Mouse (Mus musculus) hematopoietic stem cell, adult 5-6 weeks (primary cell): ENCODE data around the gene Arid3a. TPM values are rescaled to one million over a fixed set of nuclear protein-coding genes. Genes with fewer than 3 reads are reported as not detected.
A peak's percentile ranks its signal among the peaks of the same experiment; 100 is the strongest.

Source experiments
- ATAC-seq, 2 experiments: fragments of 125-278 bp in 1 of 2; replicated peaks in 1 of 2; 2 replicates each; pipeline ENCODE4 v1.8.0; 2016 to 2017; ENCODE audit warnings: inconsistent platforms in 2 of 2, mild to moderate bottlenecking in 2 of 2, moderate number of reproducible peaks in 2 of 2, low read depth in 1 of 2, moderate TSS enrichment in 1 of 2; ENCODE audit not compliant: low FRiP score in 2 of 2, poor library complexity in 2 of 2, severe bottlenecking in 2 of 2, insufficient read depth in 1 of 2, low TSS enrichment in 1 of 2
- total RNA-seq: library from RNA; stranded (forward); fragments of 172-1452, 232-1000 nt; gene quantifications from 2 replicates; pipeline ENCODE4 v1.2.3, GENCODE M21; 2017

The Arid3a gene
- total RNA-seq, 1 experiment from 2014 or later = 7.6 TPM

DNA sequence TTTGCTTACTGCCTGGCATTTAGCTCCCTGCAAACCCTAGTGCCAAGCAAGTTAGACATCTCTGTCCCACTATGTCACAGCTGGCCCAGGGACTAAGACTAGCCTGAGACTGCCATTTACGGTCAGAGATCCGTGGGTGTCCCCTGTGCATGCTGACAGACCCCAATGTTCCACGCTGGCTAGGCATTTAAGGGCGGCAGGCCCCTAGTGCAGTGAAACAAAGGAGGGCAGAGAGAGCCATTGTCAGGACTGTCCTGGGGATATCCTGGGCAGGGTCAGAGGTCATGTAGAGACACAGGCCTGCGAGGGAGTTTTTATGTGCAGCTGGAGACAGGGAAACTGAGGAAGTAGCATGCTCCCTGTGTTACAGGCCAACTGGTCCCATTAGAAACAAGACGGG, 7.0 kb downstream of the Arid3a start:
- ATAC-seq = no peak

DNA sequence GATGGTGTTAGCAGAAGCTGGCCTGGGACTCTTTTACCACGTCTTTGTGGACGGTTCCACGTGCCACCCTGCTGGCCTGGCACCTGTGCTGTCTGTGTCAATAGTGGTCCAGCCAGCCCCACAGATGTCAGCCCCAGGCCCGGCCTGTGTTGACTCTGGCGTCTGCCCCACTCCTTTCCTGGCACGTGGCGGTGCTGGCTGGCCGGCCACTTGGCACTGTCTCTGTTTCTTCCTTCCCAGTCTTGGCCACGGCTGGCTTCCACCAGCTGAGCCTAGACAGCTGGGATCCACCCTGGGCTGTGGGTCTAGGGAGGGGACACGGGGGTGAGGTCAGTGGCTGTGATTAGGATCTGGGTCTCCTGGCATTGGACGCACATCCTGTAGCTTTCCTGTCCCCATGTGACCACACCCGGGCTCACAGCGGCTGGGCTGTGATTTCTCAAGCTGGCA, 7.5 kb downstream of the Arid3a start:
- no peak for ATAC-seq

DNA sequence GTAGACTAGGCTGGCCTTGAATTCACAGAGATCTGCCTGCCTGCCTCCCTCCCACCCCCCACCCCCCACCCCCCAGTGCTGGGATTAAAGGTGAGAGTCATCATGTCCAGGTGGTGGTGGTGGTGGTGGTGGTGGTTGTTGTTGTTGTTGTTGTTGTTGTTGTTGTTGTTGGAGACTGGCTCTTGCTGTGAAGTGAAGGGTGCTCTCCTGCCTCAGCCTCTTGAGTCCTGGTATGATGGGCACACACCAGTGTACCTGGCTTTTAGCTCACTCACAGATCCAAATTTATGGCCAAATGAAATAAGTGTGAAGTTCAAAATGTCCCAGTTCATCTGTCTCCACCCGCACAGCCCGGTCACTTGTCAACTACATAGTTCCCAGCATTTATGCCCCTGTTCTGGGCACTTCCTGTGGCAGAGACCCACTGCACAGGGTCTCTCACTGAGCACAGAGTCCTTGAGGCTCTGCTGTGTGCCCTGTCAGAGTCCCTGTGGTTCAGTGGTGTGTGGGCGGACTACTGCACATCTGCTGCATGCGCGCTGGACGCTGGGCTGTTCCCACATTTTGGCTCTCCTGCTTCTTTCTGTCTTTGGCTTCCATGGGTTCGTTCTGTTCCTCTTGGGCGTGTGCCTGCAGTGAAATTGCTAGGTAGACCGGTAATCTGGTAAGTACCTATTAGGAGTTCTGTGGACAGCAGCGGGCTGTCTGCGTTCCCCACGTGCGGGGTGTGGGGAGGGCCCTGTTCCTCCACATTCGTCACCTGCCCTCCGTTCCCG, 8.1 kb downstream of the Arid3a start:
- ATAC-seq = no peak

- ATAC-seq = no peak
Observed at GRCm38 (mm10) chr10:79936284-79936910, 9.6 kb downstream of the Arid3a start.

DNA sequence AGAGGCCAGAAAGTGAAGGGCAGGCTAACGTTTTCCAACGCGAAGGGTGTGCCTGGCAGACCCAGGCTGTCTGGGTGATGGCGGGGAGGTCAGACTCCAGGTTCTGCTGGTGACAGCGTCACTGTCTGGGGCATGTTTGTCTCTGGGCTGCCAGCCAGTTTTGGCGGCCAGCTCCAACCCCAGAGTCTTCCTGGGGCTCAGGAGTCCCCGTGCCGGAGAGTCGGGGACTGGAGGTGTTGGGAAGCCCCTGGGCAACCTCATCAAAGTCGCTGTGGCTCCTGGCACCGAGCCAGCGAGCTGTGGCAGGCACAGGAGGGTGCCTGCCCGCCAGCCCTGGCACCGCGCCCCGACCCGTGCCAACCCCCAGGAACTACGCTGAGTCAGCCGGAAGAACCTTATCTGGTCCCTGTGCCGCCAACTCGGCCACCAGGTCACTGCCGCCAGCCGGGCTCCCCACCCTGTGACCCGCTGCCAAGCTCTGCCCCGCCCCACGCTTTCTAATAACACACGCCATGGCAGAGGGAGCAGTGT, 10.1 kb downstream of the Arid3a start:
- ATAC-seq = peak; percentile 54 to 65

GRCm38 (mm10) chr10:79937775-79938526, 11.1 kb downstream of the Arid3a start:
- no peak for ATAC-seq

- ATAC-seq = peak; percentile 65 to 69
Observed at GRCm38 (mm10) chr10:79940749-79941148, 13.9 kb downstream of the Arid3a start.

- ATAC-seq = no peak
Observed at GRCm38 (mm10) chr10:79942988-79943387, 16.1 kb downstream of the Arid3a start.

DNA sequence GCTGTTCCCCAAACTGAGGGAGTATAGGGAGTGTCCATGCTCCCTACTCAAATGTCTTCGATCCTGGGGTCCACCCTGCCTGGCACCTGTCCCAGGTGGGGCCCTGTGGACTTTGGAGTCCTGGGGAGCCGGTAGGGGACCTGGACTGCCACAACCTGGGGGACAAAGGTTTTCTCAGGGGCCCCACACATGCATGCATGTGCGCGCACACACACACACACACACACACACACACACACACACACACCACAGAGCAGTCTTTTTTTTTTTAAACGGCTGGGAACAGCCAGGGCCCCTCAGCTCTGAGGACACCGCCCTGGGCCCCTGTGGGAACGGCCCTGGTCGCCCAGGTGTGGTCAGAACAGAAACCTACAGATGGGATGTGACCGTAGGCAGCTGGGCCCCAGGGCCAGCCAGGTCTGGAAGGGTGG, 16.6 kb downstream of the Arid3a start:
- no peak for ATAC-seq

DNA sequence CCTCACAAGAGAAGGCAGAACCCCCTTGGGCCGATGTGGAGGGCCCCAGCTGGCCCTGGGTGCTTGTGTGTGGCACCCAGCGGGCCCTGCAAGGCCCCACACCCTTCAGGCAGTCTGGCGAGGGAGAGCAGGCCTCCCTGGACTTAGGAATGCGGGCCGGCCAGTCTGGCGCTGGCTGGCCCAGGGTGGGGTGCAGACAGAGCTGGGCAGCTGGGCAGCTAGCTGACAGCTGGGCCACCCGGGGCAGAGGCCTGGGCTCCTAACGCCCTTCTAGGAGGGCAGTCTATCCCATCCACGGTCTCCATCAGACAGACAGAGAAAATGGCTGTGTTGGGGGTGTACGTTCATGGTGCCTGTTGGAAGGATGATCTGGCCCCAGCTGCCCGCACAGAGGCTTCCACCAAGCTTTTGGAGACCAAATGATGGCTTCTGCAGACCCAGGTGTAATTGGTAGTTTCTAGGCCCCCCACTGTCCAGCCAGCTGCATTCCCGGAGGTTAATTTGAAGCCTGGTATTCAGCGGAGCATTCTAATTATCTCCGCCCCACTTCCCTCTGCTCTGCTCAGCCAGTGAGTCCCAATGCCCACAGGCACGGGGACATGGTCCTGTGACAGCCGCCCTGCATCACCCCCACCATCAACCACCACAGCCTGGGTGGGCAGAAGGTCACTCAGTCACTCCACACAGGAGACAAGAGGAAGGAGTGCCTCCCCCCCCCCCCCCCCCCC, 18.8 kb downstream of the Arid3a start:
- ATAC-seq = no peak

- peak; percentile 18 to 56; a peak in 2 of 4 replicates for ATAC-seq
Observed at GRCm38 (mm10) chr10:79946752-79947322, 20.0 kb downstream of the Arid3a start.

DNA sequence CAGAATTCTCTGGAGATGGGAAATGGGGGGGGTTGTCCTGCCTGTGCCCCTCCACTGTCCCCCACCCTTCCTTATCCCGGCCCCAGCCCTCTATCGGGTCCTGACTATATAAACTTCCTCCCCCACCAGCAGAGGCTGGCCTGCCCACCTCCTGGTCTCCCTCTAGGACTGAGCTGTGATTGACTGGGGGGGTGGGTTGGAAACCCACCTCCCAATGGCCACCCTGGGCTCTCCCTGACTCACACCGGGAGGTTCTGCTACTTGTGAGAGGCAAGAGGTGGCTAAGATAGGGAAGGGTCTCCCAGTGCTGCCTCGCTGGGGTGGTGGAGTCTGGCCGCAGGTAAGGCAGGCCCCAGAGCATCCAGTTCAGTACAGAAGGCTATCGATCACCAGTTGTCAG, 20.7 kb downstream of the Arid3a start:
- ATAC-seq = no peak

DNA sequence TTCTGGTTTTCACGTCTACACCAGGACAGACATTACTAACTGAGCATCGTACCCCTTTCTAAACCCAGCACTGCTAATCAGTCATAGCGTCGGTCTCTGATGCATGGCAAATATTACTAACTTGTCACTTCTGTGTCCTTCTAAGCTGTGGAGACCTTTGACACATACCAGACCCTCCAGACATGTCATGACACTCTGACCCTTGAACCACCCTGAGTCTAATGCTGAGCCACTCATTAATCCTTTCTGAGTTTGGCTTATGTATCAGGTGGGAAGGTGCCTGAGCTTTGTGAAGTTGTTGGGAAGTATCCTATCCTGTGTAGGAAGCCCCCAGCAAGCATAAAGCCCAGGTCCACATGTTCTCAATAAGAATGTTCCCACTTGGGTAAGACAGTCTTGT, 23.0 kb downstream of the Arid3a start:
- ATAC-seq = no peak

DNA sequence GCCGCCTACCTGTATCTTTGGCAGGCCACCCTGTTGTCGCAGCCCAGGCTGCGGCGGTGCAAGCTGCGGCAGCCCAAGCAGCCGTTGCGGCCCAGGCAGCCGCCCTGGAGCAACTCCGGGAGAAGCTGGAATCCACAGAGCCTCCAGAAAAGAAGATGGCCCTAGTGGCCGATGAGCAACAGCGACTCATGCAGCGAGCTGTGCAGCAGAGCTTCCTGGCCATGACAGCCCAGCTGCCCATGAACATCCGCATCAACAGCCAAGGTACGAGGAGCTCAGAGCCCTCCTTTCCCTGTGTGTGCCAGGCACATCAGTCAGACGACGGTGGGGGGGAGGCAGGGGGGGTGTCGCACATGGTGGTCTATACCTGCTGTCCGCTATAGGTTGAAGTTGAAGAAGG, 23.8 kb downstream of the Arid3a start:
- ATAC-seq = no peak

DNA sequence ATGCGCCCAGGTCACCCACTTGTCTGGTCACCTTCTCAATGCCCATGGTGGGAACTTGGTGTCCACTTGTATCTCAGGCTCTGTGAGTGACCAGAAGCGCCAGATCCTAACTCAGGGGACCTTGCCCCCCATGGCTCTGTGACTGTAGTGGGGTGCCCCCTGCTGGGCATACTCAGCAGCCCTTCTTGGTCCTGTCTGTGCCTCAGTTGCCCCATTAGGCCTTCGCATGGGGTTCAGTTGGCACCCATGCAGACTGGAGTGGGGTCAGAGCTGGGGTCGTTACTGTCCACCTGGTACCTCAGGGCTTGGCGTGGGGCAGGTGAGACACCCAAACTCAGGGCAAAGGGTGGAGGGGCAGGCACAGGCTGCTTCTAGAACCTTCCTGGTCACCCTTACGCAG, 27.1 kb downstream of the Arid3a start:
- no peak for ATAC-seq

DNA sequence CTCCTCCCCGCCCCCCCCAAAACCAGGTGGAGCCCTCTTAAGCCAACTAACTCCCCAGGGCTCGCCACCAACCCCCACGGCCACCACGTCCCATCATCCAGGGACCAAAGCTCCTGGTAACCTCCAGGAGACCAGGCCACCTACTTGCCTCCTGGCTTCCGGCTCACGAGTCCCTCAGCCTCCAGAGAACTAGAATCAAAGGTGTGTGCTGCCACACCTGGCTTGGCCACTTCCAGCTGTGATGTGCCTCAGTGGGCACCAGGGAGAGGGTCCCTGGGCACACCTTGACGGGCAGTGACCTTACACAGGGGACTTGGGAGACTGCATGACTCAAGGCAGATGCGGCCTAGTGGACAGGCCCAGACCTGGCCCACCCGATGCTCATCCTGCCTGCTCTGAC, 28.8 kb downstream of the Arid3a start:
- ATAC-seq = no peak

GRCm38 (mm10) chr10:79956643-79957154, 29.9 kb downstream of the Arid3a start:
- ATAC-seq = no peak
